Mouse (Mus musculus) liver, embryonic 14.5 days (tissue): ENCODE data around the gene Nr1h3.

ENCODE experiments used
- CTCF ChIP-seq: IDR thresholded peaks from 2 replicates; pipeline ENCODE4 v1.5.1; 2016; ENCODE audit warnings: antibody characterized with exemption, low read depth, control low read depth
- EP300 ChIP-seq: IDR thresholded peaks from 2 replicates; pipeline ENCODE4 v1.6.1; 2016; ENCODE audit warnings: antibody characterized with exemption, low read depth

DNA sequence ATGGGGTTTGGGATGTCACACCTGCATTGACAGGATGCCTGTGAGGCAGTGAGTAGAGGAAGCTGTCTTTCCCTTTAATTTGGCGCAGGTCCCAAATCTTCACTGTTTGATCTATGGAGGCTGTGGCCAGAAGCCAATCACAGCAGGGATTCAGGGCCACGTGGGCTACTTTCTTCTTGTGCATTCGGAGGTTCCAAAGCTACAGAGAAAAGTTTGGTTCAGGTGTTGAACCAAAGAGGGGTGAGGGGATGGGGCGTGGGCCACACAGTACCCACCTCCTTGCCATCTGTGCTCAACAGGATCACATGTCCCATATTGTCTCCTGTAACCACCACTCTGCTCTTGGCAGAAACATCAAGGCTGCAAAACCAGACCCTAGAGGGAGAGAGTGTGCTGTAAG, 14.4 kb upstream of the Nr1h3 start:
- TF ChIP-seq EP300 (no peak), CTCF (no peak)
